Mouse (Mus musculus) gastrocnemius, adult 18-20 months (tissue): Measurements from ENCODE around the gene Pdzd2. TPM values are rescaled to one million over a fixed set of nuclear protein-coding genes. Genes with fewer than 3 reads are reported as not detected.

Experiments used
- DNase-seq: peaks from one replicate; pipeline ENCODE4 v3.0.0; 2021; ENCODE audit warnings: low spot score
- total RNA-seq, 2 experiments: library from RNA; stranded (reverse); gene quantifications; 2 replicates each; pipeline ENCODE4 v1.2.3; 2021

Gene Pdzd2
- total RNA-seq, 2 experiments from 2014 or later: 14.1 to 16.3 TPM

DNA sequence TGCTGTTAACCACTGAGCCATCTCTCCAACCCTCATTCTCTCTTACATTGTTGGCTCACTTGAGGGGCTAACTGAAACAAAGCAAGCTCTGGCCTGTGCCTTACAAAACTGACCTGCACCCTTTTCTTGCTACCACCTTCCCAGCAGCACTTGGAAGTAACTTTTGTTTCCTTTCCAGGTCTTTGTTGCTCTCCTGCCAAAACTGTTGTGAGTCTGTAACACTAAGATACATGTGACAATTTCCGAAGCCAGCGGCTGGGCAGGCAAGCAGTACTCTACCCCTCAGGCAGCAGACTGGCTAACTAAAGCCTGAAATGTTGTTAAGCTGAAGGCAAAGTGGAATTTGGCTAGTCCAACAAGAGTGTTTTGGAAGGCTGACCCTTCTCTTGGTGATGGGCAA, 251.4 kb downstream of the Pdzd2 start:
- no peak for DNase-seq

GRCm38 (mm10) chr15:12481261-12481660, 258.5 kb downstream of the Pdzd2 start:
- no peak for DNase-seq

GRCm38 (mm10) chr15:12480369-12480768, 259.4 kb downstream of the Pdzd2 start:
- DNase-seq: no peak

GRCm38 (mm10) chr15:12479326-12479725, 260.4 kb downstream of the Pdzd2 start:
- peak; percentile 30 for DNase-seq

DNA sequence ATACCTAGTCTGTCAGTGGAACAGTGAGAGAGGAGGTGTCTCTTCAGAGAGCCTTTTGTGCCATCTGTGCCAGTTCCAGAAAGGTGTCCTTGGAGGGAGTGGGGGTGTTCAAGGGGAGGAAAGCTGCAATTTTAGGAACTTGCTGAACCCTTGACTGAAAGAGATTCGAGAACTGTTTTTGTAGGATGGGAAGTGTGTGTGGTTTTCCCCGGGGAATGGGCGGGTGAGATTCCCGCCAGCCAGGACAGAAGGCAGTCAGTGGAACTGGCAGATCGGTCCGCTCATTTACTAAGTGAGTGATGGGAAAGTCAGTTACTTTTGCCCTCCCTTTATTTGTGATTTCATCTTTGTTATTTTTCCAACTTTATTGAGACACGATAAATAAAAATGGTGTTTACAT, 266.1 kb downstream of the Pdzd2 start:
- peak; percentile 46 for DNase-seq

DNA sequence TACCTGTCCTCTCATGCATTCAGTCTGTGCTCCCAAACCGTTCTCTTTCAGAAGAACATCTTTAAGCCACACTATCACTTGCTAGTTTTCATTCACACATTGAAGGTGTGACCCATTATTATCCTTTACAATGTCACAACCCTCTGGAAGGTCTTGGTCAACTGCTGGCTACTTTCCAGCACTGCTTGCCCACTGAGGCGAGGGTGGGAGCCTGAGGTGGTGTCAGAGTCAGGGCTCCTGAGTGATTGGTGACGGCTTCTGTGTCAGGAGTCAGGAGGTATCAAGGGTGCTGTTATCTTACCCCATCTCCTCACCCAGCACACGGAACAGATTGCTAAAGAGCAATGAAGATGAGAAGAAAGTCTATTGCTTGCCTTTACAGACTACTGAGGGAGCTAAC, 267.1 kb downstream of the Pdzd2 start:
- DNase-seq: no peak

DNA sequence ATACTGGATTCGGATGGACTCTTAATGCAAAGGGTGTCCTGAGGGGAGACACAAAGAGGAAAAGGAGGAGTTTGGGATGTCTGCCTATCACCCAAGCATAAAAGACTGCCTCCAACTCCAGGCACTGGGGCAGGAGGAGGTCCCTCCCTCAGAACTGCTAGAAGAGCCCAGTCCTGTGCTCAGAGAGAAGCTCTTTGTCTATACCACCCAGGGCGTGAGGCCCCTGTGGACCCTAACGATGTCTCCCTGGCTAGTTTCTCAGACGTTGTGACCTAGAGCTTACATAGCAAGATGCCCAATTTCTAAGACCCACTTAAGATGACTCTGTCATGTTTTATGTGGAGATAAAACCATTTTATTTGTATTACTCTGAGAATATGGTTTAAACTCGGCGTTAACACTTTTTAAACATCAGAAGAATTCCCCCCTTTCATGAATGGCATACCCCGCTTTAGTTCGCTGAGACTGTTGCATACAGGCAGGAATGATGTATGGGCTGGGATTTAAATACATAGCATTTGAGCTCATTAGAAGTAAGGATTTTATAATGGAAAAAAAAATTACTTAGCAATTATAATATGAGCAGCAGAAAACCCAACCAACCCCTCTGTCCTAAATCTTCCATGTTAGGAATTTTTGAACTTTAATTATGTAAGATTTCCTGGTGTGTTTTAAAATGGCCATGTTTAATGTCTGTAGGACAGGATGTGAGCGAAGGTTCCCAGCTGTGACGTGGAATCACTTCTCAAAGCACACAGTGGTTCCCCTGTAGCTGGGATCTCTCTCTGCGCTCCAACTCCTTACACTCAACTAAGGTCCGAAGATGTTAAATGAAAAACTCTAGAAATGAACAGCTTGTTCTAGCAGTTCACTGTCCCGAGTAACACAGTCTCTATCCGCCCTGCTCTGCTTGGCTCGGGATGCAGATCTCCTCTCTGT, 268.6 kb downstream of the Pdzd2 start:
- no peak for DNase-seq

DNA sequence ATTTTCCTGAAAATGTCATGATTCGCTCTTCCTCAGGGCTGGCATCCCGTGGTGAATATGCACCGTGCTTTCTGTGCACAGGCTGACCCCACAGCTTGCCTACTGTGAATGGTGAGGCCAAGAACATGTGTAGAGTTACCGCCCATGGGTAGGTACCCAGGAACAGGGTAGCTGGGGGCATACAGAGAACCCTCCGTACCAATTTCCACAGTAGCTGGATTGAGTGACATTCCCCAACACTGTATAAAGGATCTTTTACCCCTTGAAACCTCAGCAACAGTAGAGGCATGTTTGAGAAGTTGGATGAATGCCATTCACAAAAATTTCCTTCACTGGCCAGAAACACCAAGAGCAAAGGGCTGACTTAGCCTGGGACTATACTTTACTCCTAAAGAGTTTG, 271.1 kb downstream of the Pdzd2 start:
- DNase-seq: no peak

DNA sequence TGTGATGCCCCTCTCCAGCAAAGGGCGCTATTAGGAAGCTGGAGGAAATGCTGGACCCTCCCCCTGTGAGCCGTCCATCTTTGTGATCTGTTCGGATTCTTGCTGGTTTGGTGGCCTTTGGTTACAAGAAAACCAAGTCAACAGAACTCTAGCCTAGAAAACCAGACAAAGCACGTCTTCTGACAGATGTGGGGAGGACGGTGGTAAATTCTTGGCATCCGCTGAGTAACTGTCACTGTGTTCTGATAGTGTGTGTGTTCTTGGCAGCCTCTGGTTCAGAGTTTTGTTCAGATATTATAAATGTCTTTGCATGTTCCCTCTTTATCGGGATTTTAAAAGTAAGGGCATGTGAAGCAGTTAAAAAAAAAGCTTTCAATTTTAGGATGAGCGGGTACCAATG, 274.0 kb downstream of the Pdzd2 start:
- DNase-seq: no peak

- DNase-seq: no peak
These were observed 282.9 kb downstream of the Pdzd2 start for GRCm38 (mm10) chr15:12456808-12457207.

DNA sequence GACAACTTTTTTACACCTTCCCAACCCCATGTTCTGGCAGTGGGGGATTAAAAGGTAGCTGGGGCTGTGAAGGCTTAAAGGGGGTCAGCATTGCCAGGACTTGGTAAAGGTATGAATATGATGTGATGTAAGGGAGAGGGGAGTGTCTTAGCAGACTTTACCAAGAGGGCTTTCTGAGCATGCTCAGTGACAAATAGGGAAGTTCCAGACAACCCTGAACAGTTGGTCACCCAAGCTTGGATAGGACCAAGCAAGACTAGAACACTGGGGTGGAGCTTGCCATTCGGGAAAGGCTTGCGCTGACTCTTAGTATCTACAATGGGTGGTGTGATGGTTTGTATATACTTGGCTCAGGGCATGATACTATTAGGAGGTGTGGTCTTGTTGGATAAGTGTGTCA, 286.4 kb downstream of the Pdzd2 start:
- DNase-seq: no peak

- DNase-seq: no peak
These were observed 287.4 kb downstream of the Pdzd2 start for GRCm38 (mm10) chr15:12452141-12452995.

GRCm38 (mm10) chr15:12451448-12451847, 288.3 kb downstream of the Pdzd2 start:
- DNase-seq: no peak

DNA sequence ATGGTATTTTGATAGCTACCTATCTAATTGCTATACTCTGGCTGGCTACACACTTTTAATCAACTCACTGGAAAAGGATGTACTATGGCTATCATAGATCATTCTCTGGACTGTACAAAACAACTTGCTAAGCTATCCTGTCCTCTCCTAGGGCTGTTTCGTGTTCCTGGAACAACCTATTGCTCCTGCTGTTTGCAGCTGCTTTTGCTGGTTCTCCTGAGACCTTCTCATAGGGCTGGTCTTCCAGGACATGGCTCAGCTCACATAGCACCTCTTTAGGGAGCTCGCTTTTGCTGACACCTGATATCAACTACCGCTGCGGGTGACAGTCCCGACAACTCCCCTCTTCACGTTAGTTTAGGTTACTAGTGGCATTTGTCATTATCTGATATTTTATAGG, 288.9 kb downstream of the Pdzd2 start:
- DNase-seq: no peak

- no peak for DNase-seq
These were observed 290.4 kb downstream of the Pdzd2 start for GRCm38 (mm10) chr15:12449321-12449720.

- DNase-seq: no peak
These were observed 292.7 kb downstream of the Pdzd2 start for GRCm38 (mm10) chr15:12447021-12447434.

GRCm38 (mm10) chr15:12444551-12444950, 295.2 kb downstream of the Pdzd2 start:
- no peak for DNase-seq

DNA sequence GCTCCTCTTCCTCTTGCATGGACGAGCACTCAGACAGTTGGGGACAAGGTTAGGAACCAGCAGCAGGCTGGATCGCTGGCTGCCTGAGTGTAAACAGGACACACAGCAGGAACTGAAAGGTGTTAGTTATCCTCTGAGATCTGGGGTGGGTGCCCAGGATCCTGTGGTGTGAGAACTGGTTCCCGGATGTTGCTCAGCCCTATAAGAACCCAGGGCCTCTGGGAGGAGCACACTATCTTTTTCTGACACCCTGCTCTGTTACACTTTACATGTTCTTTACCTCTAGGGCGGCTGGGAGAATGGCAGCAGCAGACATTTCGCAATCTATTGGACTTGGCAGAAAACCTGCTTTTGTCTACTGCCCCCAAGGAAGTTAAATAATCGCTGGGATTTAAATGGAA, 300.4 kb downstream of the Pdzd2 start:
- DNase-seq: no peak

DNA sequence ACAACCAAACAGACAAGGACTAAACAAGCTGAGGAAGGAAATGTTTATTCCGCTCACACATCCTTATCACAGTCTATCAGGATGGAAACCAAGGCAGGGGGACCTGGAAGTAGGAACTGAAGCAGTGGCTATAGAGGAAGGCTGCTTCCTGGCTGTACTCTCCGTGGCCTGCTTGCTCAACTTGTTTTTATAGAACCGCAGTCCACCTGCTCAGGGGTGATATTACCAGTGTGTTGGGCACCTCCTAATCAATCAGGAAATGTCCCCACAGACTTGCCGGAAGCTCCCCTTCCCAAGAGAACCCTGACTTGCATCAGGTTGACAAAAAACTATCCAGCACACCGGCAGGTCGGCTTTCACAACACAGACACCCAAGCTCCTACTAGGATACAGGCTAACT, 301.0 kb downstream of the Pdzd2 start:
- no peak for DNase-seq

- DNase-seq: no peak
These were observed 301.6 kb downstream of the Pdzd2 start for GRCm38 (mm10) chr15:12438081-12438480.

DNA sequence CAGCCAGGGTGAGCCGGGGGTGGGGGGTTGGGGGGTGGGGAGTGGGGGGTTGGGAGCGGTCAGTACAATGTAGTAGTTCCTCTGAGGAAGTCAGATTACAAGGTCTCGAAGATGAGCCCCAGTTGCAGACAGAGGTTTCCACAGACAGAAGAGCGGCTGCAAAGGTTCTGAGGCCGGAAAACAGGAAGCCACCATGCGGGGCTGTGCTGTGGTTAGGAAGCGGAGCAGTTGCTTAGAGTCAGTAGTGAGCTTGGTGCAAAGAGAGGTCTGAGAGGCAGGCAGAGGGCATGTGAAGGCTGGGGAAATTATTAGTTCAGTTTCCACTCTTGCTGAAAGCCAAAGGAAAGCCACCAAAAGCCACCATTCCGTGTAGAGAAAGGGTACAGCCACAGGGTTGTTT, 303.8 kb downstream of the Pdzd2 start:
- no peak for DNase-seq

GRCm38 (mm10) chr15:12433893-12434599, 305.7 kb downstream of the Pdzd2 start:
- no peak for DNase-seq
